Mouse (Mus musculus): ENCODE measurements around the gene Neurl1a.

Gene Neurl1a

DNA sequence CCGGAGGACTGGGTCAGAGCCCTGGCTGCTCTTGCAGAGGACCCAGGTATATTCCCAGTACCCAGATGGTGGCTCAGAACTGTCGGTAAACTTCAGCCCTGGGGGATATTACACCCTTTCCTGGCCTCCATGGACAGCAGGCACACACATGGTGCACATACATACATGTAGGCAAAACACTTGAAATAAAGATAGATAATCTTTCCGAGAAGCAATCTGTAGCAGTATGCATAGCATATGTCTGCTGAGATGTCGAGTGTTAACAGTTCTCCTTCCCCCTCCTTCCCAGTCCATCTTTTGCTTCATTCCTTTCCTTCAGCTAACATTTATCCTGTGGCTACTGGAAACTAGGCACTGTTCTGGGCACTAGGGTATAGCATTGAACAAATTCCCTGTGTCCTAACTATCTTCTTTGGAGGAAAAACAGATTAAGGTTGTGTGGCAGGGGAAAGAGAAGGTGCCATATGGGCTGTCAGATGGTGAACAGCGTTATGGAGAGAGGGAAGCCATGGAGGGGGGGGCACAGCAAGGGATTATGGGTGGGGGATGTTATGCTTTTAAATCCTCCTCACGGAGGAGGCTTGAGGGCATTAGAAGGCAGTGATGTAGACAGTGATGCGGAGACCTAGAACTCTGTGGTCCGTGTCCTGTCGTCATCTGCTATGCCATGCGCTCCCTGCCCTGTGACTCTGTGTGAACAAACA is 33.1 kb downstream of the Neurl1a start:
- CTCF ChIA-PET: no interaction called here

DNA sequence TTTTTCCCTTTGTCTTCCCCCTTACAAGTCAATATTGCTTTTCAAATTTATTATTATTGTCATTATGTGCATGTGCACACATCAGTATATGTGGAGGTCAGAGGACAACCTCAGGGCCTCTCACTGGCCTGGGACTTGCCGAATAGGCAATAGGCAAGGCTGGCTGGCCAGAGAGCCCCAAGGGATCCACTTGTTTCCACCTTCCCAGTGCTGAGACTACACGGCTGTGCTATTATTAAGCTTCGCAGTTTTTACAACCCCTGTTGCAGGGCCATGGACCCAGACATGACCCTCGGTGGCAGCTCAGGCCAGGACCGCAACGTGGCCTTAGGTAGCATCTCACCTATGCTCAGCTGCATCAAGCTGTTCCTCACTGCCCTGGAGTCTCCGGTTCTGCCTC is 33.8 kb downstream of the Neurl1a start:
- CTCF ChIA-PET: no interaction called here

DNA sequence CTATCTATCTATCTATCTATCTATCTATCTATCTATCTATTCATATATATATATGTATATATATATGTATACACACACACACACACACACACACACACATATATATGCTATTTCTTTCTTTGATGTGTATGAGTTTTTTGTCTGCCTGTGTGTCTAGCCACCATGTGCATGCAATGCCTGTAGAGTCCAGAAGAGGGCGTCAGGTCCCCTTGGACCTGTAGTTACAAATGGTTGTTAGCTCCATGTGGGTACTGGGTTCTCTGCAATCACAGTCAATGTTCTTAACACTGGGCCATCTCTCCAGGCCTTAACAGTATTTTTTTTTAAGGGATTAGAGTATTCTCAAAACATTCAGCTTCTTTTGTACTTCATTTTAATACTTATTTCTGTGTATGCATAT is 34.9 kb downstream of the Neurl1a start:
- CTCF ChIA-PET: no interaction called here

DNA sequence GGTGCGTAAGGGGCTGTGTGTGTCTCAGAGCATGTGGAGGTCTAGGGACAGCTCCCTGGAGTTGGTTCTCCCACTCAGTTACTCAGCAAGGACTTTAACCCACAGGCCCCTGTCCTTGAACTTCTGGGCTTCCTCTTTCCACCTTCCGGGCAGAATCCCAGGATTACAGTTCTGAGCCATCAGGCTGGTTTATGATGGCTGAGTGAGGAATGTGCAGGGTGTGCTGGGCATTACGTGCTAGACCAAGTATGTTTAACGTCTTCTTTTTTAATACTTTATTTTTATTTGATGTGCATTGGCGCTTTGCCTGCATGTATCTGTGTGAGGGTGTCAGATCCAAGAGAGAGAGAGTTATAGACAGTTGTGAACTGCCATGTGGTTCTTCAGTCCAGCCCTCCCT is 38.1 kb downstream of the Neurl1a start:
- CTCF ChIA-PET: no interaction called here

DNA sequence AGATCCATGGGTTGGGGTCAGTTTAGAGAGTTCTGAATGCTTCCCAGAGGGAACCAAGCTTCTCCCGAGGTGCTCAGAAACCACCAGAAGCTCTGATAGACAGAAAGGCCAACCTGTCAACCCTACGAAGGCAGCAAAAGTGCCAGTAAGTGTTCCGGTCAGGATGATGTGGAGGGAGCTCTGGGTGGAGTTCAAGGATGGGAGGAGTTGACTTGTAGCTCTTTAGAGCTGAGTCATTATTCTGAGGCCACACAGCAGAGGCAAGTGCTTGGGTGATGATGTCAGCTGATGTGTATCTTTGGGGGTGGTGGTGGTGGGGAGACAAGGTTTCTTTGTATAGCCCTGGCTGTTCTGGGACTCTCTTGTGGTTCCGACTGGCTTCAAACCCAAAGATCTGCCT is 41.0 kb downstream of the Neurl1a start:
- CTCF ChIA-PET: no interaction called here

DNA sequence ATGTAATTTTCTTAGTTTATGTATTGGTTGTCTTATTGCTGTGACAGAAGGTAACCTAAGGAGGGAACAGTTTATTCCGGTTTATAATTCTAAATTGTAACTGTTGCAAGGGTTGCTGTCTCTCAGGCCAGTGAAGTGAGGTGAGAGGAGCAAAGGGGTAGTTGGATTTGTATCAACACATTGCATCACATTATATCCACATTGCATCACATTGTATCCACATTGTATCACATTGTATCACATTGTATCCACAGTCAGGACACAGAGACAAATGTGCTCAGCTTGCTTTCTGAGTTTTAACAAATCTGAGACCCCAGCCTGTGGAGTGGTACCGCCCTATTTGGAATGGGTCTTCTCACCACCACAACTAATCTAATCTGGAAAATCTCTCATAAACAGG is 41.6 kb downstream of the Neurl1a start:
- CTCF ChIA-PET: no interaction called here

DNA sequence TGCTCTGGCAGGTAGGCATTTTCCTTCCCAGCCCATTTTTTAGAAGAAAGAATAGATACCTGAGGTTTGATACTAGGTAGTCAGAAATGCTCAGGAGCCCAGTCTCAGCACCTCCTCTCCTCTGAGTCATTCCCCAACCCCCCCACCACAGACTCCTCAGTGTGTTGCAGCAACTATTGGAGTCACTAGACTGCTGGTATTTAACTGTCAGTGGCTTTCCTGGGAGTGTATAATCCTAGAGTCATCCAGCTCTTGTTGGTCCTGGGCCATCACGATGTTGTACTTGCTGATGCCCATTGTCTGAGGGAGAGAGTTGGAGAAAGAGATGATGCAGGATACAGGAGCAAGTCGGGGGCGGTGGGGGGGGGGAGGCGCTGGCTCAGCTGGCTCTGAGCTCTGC is 42.4 kb downstream of the Neurl1a start:
- CTCF ChIA-PET: no interaction called here

DNA sequence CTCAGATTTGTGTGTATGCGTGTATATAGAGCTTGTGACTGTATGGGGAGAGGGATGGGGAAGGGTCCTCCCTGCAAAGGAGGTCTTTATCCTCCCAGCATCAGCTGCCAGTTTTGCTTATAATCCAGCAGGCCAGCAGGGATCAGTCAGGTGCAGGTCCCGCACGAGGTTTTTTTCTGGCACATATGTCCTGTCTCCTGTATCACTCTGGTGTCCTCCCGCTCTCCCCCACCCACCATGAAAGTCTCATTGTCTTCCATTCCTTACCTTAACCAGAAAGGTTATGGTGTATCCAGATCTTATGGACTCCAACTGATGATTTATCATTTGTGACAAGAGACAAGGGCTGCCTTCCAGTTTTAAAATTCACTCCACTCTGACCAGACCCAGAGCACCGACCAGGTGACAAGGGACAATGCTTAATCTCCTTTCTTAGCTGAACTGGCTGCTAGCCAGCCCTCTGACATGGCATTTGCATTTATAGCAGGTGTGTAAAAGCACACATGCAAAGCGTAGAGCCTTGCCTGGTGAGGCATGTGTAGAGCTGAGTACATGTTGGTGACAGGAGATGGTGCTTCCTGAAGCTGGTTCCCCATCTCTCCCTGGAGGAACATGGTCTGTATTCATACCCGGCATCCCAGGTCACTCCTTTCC is 43.0 kb downstream of the Neurl1a start:
- CTCF ChIA-PET: no interaction called here

DNA sequence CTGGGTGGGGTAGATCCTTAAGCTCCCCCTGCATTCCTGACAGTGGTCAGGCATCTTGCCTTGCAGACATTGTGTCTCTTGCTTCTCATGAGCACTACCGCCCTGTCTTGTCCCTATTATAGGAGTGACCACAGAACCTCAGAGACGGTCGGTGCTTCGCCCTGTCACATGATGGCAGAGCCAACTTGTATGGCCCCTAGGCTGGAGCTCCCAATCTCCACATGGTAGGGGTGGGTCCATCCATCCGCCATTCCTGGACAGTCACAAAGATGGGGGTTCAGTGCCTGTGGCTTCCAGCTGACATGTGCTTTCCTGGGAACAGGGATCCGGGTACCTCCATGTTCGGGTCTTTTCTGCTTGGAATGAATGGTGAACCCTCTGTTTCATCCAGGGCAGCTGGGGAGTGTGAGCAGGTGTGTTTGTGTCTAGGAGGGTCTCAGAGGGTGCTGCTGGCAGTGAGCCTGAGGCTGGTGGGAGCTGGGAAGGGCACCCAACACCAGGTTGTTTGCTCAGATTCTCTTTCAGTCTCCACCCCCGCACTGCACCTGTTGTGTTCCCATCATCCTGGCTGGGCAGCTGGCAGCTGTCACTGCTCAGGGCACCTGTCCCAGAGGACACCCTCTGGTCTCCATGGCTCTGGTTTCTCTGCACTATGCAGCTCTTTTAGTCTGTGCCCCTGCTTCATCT is 43.7 kb downstream of the Neurl1a start:
- CTCF ChIA-PET: no interaction called here

DNA sequence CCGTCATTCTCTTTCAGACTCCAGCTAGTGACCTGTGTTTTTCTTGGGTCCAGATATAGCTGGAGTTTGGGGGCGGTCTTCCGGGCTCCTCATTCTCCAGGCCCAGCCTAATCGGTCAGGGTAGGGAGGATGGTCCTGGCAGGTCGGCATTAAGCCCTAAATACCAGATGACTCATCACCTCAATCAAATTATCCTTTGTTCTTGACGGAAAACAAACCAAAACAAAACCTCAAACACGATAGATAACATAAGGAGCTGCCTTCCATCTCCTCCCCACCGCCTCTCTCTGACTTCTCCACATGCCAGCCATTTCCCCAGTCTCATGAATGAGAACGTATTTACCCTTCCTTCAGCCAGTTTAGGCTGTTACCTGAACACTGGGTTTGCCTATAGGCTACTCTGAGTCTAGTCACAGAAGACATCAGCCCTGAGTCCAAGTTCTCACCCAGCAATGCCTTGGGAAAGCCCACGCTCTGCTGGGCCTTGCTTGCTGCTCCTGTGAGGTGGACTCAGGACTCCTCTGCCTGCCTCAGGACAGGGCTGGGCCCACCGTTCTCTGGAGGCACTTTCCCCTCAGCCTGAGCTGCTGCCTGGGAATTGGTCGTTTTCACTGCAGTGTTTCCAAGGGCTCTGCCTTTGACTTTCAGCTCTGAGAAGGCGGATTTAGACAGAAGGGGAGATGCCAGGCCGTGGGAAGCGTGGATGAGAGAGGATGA is 44.4 kb downstream of the Neurl1a start:
- CTCF ChIA-PET: no interaction called here

DNA sequence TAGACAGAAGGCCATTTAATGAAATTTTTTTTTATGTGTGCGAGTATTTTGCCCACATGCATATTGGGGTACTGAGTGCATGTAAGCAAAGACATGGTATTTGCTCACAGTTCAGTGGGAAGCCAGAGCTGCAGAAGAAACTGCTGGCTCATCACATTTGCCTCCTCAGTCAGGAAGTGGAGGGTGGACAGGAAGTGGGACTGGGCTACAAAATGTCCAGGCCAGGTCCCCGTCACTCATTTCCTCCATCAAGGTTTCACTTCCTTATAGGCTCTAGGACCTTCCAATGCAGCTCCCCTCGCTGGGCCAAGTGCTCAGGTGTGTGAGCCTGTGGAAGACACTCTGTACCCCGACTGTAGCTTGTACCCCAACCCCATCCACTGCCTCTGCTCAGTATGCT is 46.1 kb downstream of the Neurl1a start:
- CTCF ChIA-PET: no interaction called here

DNA sequence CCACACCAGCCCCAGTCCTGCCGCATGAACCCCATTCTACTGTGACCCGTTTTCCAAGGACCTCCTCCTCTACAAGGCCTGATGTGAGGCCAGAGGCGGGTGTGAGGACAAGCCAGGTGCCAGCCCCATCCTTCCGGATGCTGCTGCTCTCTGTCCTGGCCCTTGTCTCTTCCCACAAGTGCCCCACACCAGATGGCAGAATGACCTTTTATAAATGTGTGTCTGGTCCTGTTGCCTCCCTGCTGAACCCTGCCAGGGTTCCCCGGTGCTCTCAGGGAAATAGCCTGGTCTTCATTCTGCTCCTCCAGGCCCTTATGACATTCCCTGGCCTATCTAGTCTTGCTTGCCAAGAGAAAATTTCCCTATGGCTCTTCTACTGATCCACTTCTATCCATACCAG is 47.2 kb downstream of the Neurl1a start:
- CTCF ChIA-PET: no interaction called here

DNA sequence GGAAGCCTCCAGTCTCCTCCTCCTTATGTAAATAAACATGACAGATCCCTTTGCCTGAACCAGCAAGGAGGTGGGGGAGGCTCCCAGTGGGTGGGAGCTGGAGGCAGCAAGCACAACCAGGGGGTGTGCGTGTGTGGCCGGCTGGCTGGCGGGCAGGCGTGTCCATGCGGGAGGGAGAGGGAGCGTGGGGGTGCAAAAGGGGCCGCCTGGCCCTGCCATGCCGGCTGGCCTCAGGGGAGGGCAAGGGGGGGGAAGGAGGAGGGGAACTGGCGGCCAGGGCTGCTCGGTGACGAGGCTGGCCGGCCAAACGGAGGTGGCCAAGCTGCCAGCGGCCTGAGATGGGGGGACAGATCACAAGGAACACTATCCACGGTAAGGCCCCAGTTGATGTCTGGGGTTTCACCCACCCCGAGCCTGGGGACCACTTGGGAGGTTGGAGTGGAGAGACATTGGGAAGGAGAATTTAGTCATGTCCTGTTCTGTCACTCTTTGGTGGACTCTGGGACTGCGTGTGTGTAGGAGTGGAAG is 50.2 kb downstream of the Neurl1a start:
- CTCF ChIA-PET: no interaction called here

DNA sequence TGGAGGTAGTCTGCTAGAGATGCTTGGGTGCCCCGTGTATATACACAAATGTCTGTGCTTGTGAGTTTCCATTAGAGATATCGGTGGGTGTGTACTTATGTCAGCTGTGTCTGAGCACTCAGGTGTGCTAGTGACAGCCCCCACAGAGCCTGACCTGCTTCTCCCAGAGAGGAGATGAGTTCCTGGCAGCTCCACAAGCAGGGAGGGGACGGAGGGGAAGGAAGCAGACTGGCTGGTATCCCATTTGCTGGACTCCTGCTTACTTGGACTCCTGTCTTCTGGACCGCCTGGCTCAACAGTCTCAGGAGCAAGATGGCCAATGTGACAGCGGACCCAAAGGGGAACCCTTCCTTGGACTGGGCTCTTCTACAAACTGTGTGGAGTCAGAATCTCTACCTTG is 50.8 kb downstream of the Neurl1a start:
- CTCF ChIA-PET: no interaction called here

DNA sequence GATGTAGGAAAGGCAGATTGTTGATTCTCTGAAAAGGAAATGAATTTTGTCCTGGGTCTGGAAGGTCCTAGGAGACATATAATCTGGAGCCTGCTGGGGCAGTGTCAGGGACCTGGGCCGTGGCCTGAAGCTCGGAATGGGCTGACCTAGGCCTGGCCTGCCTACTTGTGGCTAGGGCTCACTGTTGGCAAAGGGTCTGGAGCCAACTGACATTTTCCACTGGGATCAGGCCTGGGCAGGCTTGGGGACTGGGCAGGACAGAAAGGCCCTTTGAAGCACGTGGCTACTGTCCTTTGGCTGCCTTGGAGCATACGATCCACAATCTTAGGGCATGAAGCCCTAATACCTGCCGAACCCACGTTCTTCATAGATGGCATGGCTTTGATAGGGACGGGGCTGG is 51.5 kb downstream of the Neurl1a start:
- CTCF ChIA-PET: no interaction called here

DNA sequence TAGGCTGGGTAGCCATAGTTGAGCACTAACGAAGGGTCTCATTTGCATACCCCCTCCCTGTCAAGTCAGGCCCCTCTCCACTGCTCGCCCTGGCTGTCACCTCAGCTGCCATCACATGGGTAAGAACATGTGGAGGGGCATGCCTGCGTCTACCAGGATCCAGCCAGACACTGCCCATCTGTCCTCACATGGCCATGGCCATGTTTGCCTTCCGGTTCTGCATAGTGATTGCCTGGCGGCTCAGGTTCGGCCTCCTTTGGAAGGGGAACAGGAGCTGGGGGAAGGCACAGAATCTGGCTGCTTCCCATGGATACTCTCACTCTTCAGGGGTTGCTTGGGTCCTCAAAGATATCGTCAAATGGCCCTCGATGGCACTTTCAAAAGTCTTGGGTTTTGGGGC is 52.1 kb downstream of the Neurl1a start:
- CTCF ChIA-PET: no interaction called here

DNA sequence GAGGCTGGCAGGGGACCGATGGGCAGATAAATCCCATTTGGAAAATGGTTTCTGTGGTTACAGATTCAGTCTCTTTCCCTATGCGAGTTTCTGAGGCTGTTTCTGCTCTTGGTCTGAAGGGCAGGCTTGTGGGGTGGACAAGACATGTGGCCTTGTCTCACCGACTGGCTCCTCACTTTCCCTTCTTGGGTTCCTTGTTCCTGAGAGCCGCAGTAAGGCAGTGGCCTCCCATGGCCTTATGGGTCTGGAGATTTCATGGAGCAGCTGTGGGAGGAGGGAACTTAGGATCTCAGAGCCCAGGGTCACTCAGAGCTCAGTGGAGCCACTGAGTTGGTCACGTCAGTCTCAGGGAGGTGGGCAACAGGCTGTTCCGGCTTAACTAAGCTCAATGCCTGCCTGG is 52.8 kb downstream of the Neurl1a start:
- CTCF ChIA-PET: no interaction called here

DNA sequence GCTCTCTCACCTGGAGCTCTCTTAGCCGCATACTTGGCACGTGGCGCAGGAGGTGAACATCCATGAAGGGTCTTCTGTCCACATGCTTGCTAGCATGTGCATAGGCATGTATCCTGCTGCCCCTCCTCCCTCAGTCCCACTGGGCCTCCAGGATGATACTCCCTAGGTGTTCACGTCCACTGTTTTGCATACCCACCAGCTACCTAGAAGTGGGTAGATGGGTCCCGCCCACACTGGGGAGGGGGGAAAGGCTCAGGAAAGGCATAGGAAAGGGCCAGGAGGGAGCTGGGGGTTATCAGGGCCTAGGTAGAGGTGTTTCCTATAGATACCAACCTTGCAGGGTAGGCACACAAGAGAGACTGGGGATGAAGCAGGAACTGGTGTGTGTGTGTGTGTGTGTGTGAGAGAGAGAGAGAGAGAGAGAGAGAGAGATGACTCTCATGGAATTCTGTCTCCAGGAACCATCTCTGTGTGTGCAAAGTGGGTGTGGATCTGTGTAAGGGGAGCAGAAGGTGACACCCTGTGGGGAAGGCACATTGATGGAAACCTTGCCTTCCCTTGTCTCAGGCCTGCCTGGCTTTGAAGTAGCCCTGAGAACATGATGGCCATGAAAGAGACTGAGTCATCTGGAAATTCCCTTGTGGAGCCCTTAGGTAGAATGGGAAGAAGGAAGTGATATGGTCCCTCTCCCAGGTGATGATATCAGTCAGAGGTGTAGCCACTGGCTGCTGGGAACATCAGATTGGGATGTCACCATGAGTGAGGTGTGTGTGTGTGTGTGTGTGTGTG is 53.7 kb downstream of the Neurl1a start:
- CTCF ChIA-PET: no interaction called here

DNA sequence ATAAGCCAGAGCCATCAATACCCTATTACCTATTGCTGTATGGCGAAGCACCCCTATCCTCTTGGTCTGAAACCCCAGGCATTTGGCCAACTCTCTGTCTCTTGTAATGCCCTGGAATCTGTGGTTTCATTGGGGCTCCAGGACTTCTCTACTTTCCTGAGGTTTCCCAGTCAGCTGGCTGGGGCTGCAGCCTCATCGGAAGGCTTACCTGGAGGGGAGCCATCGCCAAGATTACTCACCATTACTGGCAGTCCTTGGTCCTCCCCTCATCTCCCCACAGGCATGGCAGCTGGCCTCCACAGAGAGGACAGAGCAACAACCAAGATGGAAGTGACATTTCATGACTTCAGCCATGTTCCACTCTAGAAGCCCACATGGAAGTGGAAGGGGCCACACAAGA is 54.5 kb downstream of the Neurl1a start:
- CTCF ChIA-PET: no interaction called here

DNA sequence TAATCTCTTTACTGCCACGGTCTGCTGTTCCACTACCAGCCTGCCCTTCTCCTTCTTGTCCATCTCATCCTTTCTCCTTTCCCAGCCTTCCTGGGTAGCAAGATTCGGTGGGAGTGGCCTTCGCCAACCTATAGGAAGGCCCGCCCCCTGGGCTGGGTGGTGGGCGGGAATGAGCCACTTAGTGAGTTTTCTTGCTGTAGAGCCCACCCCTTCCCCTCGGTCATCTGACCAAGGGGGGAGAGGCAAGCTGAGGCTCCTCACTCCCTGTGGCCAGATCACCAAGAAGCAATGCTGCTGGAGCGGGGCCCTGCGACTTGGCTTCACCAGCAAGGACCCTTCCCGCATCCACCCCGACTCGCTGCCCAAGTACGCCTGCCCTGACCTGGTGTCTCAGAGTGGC is 61.5 kb downstream of the Neurl1a start:
- CTCF ChIA-PET: interaction anchor here (0.6 kb wide), 1 partner anchor 9 kb away, joined by 3 read pairs; no protein-coding TSS in a partner anchor

DNA sequence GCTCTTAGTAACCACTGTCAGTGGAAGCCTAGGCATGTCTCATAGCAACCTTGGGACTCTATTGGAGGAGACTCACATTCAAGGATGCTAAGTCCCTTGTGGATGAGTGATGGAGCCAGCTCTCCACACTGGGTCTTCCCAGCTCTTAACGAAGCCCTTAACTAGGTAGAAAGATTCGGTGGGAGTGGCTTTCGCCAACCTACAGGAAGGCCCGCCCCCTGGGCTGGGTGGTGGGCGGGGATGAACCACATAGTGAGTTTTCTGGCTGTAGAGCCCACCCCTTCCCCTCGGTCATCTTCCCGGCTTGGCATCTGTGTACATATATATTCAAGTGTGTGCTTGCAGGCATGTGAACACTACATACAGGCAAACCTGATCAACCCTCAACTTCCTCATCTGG is 62.3 kb downstream of the Neurl1a start:
- CTCF ChIA-PET: no interaction called here

DNA sequence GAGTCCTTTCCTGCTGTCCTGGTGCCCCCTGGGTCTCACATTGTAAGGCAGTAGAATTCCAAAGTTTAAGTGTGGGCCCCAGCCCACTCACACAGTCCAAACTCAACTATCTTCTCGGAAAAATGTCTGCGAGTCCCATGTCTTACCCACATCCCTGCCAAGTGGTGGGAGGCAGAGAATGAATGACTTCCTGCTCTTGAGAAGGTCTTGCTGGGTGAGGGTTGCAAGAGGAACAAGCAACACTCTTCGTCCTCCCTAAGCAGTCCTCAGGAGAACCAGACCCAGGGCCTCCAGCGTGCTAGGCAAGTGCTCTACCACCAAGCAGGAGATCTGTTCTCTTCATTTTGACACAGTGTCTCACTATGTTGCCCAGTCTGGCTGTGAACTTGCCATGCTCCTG is 63.6 kb downstream of the Neurl1a start:
- CTCF ChIA-PET: interaction anchor here (0.8 kb wide), 1 partner anchor 95 kb away, joined by 7 read pairs; no protein-coding TSS in a partner anchor
